Mouse (Mus musculus) hindbrain, postnatal 0 days (tissue): Measurements from ENCODE around the gene Btbd11. TPM values are rescaled to one million over a fixed set of nuclear protein-coding genes. Genes with fewer than 3 reads are reported as not detected.
A peak's percentile ranks its signal among the peaks of the same experiment; 100 is the strongest.

Experiments used
- ATAC-seq: fragments of 200-750 bp; cut with Nextera tagmentation; 2 replicates; pipeline ENCODE4 v1.8.0; 2017; ENCODE audit warnings: mild to moderate bottlenecking, moderate TSS enrichment, moderate library complexity
- DNase-seq: peaks from one replicate; pipeline ENCODE4 v3.0.0-alpha.2; 2015; ENCODE audit warnings: low spot score
- H3K27ac ChIP-seq: fragments of 300-500 bp; sonication (generic); 2 replicates; pipeline ENCODE4 v1.5.1; 2014; ENCODE audit warnings: mild to moderate bottlenecking
- H3K27me3 ChIP-seq: fragments of 300-500 bp; sonication (generic); 2 replicates; pipeline ENCODE4 v1.6.1; 2014; ENCODE audit warnings: low read length, mixed read lengths; ENCODE audit not compliant: insufficient read depth
- H3K36me3 ChIP-seq: fragments of 300-500 bp; sonication (generic); 2 replicates; pipeline ENCODE4 v1.6.1; 2014; ENCODE audit warnings: low read length, mixed read lengths; ENCODE audit not compliant: insufficient read depth
- H3K4me1 ChIP-seq: fragments of 300-500 bp; sonication (generic); 2 replicates; pipeline ENCODE4 v1.6.1; 2014; ENCODE audit warnings: antibody characterized with exemption, low read length, mixed read lengths; ENCODE audit not compliant: insufficient read depth
- H3K4me2 ChIP-seq: fragments of 300-500 bp; sonication (generic); 2 replicates; pipeline ENCODE4 v1.6.1; 2014; ENCODE audit warnings: low read depth, mild to moderate bottlenecking, low read length, moderate library complexity, mixed read lengths
- H3K4me3 ChIP-seq: fragments of 300-500 bp; sonication (generic); 2 replicates; pipeline ENCODE4 v1.5.1; 2014; ENCODE audit warnings: low read length
- H3K9ac ChIP-seq: fragments of 300-500 bp; sonication (generic); replicated peaks from 2 replicates; pipeline ENCODE4 v1.6.1; 2014; ENCODE audit warnings: mild to moderate bottlenecking, low read length, moderate library complexity, mixed read lengths
- H3K9me3 ChIP-seq: fragments of 300-500 bp; sonication (generic); 2 replicates; pipeline ENCODE4 v1.6.1; 2016; ENCODE audit warnings: low read length, mixed read lengths
- CTCF ChIP-seq: IDR thresholded peaks from 2 replicates; pipeline ENCODE4 v1.5.1; 2016; ENCODE audit warnings: antibody characterized with exemption, control low read depth, low read depth
- WGBS: fragments of 180-500 bp; shearing (Covaris S2); extraction: QIAGEN DNeasy Blood & Tissue Kit; methylation state at CpG from one replicate; pipeline ENCODE4 v1.1.7; 2014; 5-methylcytosine and 5-hydroxymethylcytosine counted together
- polyA plus RNA-seq: library from polyadenylated mRNA; unstranded; fragments of >200 nt; fragmentation: Nextera tagmentation; extraction: Ambion mirVana; gene quantifications from 2 replicates; pipeline ENCODE4 v1.2.1, GENCODE M21; 2015
- total RNA-seq: library from RNA; depleted of rRNA; stranded (reverse); fragments of >200 nt; gene quantifications from 2 replicates; pipeline ENCODE4 v1.2.3, GENCODE M21; 2014

The Btbd11 gene
- total and polyA plus RNA-seq, 2 experiments from 2014 or later = 21.2 to 72.9 TPM

DNA sequence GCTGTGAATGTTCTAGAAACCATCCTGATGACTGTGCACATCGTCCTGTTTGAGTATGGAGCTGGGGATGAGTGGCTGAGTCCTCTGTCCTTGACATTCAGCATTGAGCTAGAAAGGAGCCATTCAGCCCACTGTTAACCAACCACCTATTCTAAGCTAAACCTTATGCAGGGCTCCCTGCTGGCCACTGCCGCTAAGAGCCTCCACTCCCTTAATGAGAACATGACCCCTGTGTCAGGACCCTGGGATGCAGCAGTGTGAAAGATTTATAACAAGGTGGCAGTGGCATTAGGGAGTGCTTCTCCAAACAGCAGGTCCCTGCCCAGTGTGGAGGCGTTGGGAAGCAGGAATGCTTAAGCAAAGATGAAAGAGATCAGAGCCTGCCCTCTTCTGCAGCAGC lies 123.7 kb downstream of the Btbd11 start:
- TF ChIP-seq CTCF = no peak
- H3K36me3 ChIP-seq = no peaks in the 10 kb centered on the region
- no peaks in the 10 kb centered on the region for H3K9me3 ChIP-seq
- no peaks in the 10 kb centered on the region; the same call in 1 of the 2 replicates for H3K4me1 ChIP-seq
- H3K4me2 ChIP-seq = no peak overlapping the region
- DNase-seq (no peak), ATAC-seq (no peak)
- H3K9ac ChIP-seq = no peak overlapping the region
- H3K27me3 ChIP-seq = no peaks in the 10 kb centered on the region
- 14% methylated on average over 3 of the region's 3 CpGs for WGBS
- H3K27ac ChIP-seq = no peak overlapping the region
- H3K4me3 ChIP-seq = no peak overlapping the region

DNA sequence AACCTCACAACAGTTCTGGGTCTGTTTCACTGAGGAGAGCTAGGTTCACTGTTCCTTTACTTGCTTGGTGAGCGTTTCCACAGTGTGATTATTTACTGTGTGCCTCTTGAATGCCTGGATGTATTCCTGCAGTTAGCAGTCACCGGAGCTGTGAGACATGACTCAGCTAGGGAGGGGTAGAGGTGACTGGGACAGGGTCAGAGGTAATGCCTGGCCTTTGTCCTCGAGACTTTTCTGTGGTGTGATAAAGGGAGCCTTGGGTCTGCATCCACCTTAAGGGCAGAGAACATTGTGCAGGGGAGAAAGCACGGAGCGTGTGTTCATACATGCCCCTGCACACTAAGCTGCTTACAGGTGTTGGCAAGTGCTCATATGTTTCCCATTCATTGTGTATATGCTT lies 126.2 kb downstream of the Btbd11 start:
- Histone ChIP-seq H3K9me3 (no peaks in the 10 kb centered on the region), H3K36me3 (no peaks in the 10 kb centered on the region), H3K4me3 (no peak overlapping the region), H3K4me2 (no peak overlapping the region), H3K4me1 (peaks cover 6% of the 10 kb centered on the region), H3K9ac (no peak overlapping the region), H3K27me3 (no peaks in the 10 kb centered on the region), H3K27ac (no peak overlapping the region)
- DNase-seq (no peak), ATAC-seq (no peak)
- WGBS = 78% methylated on average over 5 of the region's 5 CpGs
- TF ChIP-seq CTCF = no peak

DNA sequence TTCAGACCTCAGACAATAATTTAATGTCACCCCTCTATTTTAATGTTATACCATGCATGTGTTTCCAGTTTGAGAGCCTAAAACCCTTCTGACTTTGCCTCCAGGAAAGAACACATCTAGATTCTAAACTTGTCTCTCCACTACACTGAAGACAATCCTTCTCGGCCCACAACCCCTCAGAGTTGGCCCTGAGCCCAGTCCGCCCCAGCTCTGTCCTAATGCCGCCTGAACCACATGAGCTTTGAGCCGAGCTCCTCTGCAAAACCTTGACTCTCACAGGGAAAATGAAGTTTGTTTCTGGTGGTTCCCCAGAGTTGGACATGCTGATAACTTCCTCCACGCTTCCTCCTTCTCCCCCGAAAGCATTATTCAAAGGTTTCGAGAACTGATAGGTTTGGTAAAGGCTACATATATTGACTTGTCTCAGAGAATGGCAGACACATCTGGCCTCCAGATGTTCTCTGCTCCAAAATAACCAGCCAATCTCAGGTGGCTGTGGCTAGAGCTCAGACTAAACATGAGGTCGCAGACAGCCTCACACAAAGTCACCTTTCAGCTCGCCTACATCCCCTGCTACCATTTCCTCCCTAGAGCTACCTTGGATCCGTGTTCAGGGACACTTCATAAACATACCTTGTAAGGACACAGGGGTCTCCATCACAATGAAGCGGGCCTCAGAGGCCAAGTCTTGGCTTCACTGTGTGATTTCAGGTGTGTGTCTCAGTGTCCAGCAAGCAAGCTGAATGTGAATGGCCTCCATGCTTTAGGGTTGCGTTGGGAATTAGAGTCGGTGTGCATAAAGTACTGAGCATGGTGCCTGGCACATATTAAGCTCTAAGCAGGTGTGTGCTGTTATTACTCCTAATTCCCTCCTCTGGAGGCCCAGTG lies 130.9 kb downstream of the Btbd11 start:
- H3K4me3 ChIP-seq = no peak overlapping the region
- H3K27me3 ChIP-seq = no peaks in the 10 kb centered on the region
- peaks cover 7% of the 10 kb centered on the region for H3K4me1 ChIP-seq
- 61% methylated on average over 13 of the region's 13 CpGs for WGBS
- no peak overlapping the region for H3K9ac ChIP-seq
- no peak overlapping the region for H3K27ac ChIP-seq
- no peaks in the 10 kb centered on the region for H3K9me3 ChIP-seq
- DNase-seq = peak; percentile 58
- 0 out of 2 replicates have a peak, but pooled peaks have one; percentile 54 for ATAC-seq
- H3K4me2 ChIP-seq = no peak overlapping the region
- no peak for TF ChIP-seq CTCF
- H3K36me3 ChIP-seq = no peaks in the 10 kb centered on the region

DNA sequence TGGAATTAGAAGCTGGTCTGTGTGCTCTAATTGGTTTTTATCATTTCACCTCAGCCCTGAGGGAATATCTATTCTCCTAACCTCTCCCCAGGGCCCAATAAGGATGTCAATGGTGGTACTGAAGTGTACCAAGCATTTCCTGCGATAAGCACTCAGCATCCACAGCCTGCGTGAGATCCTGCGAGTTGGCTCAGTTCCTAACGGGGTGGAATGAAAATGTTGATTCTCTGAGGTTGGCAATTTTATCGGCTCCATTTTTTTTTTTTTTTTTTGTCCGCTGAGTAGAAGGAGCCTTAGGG lies 131.4 kb downstream of the Btbd11 start:
- no peak overlapping the region for H3K27ac ChIP-seq
- no peak overlapping the region for H3K9ac ChIP-seq
- no peak for TF ChIP-seq CTCF
- no peaks in the 10 kb centered on the region for H3K9me3 ChIP-seq
- no peak overlapping the region for H3K4me2 ChIP-seq
- peaks cover 7% of the 10 kb centered on the region for H3K4me1 ChIP-seq
- WGBS = 69% methylated on average over 6 of the region's 6 CpGs
- H3K36me3 ChIP-seq = no peaks in the 10 kb centered on the region
- DNase-seq (no peak), ATAC-seq (no peak)
- no peaks in the 10 kb centered on the region for H3K27me3 ChIP-seq
- H3K4me3 ChIP-seq = no peak overlapping the region

DNA sequence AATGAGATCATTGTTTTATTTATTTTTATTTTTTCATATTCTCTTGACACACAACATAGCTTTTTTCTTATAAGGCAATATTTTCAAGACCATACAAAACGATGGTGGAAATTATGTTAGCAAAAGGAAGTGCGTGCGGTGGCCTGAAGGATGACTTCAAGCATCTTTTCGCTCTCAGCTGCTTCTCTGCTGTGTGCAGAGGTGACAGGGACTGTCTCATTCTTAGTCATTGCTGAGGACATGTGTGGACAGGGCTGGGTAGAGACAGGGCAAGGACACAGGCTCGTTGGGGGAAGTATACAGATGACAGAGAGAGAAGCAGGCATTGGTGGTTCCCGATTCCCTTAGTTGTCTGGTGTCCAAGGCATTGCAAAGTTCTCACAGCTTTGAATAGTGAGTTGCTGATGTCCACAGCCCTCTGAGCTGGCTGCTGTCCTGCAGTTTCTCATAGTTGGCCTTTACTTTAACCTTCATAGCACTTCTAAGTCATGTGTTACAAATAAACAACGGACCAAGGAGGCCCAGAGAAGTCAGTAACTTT lies 135.7 kb downstream of the Btbd11 start:
- 85% methylated on average over 7 of the region's 7 CpGs for WGBS
- TF ChIP-seq CTCF = no peak

DNA sequence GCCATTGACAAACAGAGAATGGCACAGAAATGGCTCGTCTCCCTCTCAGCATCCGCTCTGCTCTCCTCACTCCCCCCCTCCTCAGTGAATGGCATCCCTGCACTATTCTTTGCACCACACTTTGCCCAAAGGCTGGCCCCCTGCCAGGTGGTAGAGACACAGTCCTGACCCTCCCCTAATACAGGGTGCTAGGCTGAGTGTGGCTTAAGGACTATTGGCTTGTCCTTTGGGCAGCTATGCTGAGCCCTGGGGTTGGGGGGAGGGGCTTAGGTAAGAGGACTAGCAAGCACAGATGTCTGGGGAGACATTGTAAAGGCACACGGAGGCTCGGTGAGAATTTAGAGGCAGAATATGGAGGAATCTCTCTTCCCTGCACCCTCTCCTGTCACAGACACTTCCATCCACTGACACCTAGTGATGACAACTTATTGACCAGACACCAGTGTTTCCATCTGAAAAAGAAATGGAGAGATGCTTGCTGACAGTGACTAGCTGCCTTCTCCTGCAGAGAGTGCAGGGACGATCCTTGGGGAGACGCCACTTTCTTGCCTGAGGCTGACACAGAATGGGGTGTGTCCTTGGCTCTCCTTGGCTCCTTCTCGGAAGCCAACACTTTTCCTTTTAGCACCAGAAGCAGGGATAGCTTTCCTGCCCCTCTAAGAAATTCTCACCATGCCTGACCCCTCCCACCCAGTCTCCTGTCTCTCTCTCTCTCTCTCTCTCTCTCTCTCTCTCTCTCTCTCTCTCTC lies 138.8 kb downstream of the Btbd11 start:
- DNase-seq (no peak), ATAC-seq (peak; percentile 50; the same call in 1 of the 2 replicates)
- Histone ChIP-seq H3K27ac (no peak overlapping the region), H3K4me1 (peaks cover 7% of the 10 kb centered on the region), H3K9ac (no peak overlapping the region), H3K9me3 (no peaks in the 10 kb centered on the region), H3K27me3 (no peaks in the 10 kb centered on the region), H3K36me3 (no peaks in the 10 kb centered on the region), H3K4me3 (no peak overlapping the region), H3K4me2 (no peak overlapping the region)
- 26% methylated on average over 7 of the region's 7 CpGs for WGBS
- no peak for TF ChIP-seq CTCF

More for the DNA sequence above, 135.7 kb downstream of the Btbd11 start:
- Histone ChIP-seq H3K27me3 (no peaks in the 10 kb centered on the region), H3K4me1 (peaks cover 14% of the 10 kb centered on the region), H3K9me3 (no peaks in the 10 kb centered on the region), H3K36me3 (no peaks in the 10 kb centered on the region), H3K4me3 (no peak overlapping the region), H3K9ac (no peak overlapping the region), H3K4me2 (no peak overlapping the region), H3K27ac (no peak overlapping the region)
- ATAC-seq = no peak
- no peak for DNase-seq
